Mouse (Mus musculus) heart, embryonic 13.5 days (tissue): ENCODE measurements at regions not wholly inside any gene's neighbourhood (a gene's known extent, or its start where the extent isn't known, plus 50 kb on each side); places are given as distances from the start of the nearest gene placed in this dataset.
"Not testable (repeated sequence)": the region's sequence is repeated elsewhere in the genome, so short reads cannot be mapped to it uniquely, and the experiment has no call there.

Source experiments
- ATAC-seq: fragments of 200-750 bp; cut with Nextera tagmentation; 2 replicates; pipeline ENCODE4 v1.8.0; 2017; ENCODE audit warnings: moderate TSS enrichment; ENCODE audit not compliant: insufficient number of reproducible peaks, low FRiP score, low TSS enrichment; ENCODE audit errors: extremely low read depth
- H3K27ac ChIP-seq: fragments of 300-500 bp; sonication (generic); replicated peaks from 2 replicates; pipeline ENCODE4 v1.5.1; 2015; ENCODE audit warnings: moderate library complexity, mild to moderate bottlenecking, inconsistent platforms
- H3K27me3 ChIP-seq: fragments of 300-500 bp; sonication (generic); replicated peaks from 2 replicates; pipeline ENCODE4 v1.6.1; 2015; ENCODE audit warnings: mild to moderate bottlenecking, inconsistent platforms
- H3K36me3 ChIP-seq: fragments of 300-500 bp; sonication (generic); 2 replicates; pipeline ENCODE4 v1.6.1; 2015; ENCODE audit warnings: mild to moderate bottlenecking, inconsistent platforms
- H3K4me1 ChIP-seq: fragments of 300-500 bp; sonication (generic); 2 replicates; pipeline ENCODE4 v1.6.1; 2015; ENCODE audit warnings: inconsistent platforms
- H3K4me2 ChIP-seq: fragments of 300-500 bp; sonication (generic); 2 replicates; pipeline ENCODE4 v1.6.1; 2015; ENCODE audit warnings: inconsistent platforms, mild to moderate bottlenecking, moderate library complexity
- H3K4me3 ChIP-seq: fragments of 300-500 bp; sonication (generic); 2 replicates; pipeline ENCODE4 v1.5.1; 2015; ENCODE audit warnings: moderate library complexity, mild to moderate bottlenecking, inconsistent platforms
- H3K9ac ChIP-seq: fragments of 300-500 bp; sonication (generic); 2 replicates; pipeline ENCODE4 v1.6.1; 2015; ENCODE audit warnings: inconsistent platforms, mild to moderate bottlenecking, moderate library complexity
- H3K9me3 ChIP-seq: fragments of 300-500 bp; sonication (generic); 2 replicates; pipeline ENCODE4 v1.6.1; 2016; ENCODE audit warnings: inconsistent platforms
- WGBS: fragments of 180-500 bp; shearing (Covaris S2); methylation state at CpG from one replicate; pipeline ENCODE4 v1.1.7; 2015; ENCODE audit warnings: mixed read lengths; 5-methylcytosine and 5-hydroxymethylcytosine counted together

GRCm38 (mm10) chr17:16705890-16706289, 358.0 kb upstream of the Zfp960 start:
- Histone ChIP-seq H3K4me3 (no peak overlapping the region), H3K9me3 (no peaks in the 10 kb centered on the region), H3K9ac (no peak overlapping the region), H3K27ac (no peak overlapping the region), H3K4me2 (no peak overlapping the region), H3K36me3 (no peaks in the 10 kb centered on the region), H3K4me1 (no peaks in the 10 kb centered on the region), H3K27me3 (no peaks in the 10 kb centered on the region)
- ATAC-seq = no peak
- WGBS = 59% methylated on average over 1 of the region's 1 CpGs

GRCm38 (mm10) chr17:16726904-16727303, 337.0 kb upstream of the Zfp960 start:
- Histone ChIP-seq H3K9ac (no peak overlapping the region), H3K27me3 (no peaks in the 10 kb centered on the region), H3K4me3 (no peak overlapping the region), H3K4me1 (no peaks in the 10 kb centered on the region), H3K27ac (no peak overlapping the region), H3K9me3 (peaks cover 4% of the 10 kb centered on the region; the same call in 1 of the 2 replicates), H3K4me2 (no peak overlapping the region), H3K36me3 (no peaks in the 10 kb centered on the region)
- 69% methylated on average over 2 of the region's 2 CpGs for WGBS
- no peak for ATAC-seq

GRCm38 (mm10) chr17:16753090-16753489, 310.8 kb upstream of the Zfp960 start:
- WGBS = 67% methylated on average over 4 of the region's 4 CpGs
- H3K36me3 ChIP-seq = no peaks in the 10 kb centered on the region

GRCm38 (mm10) chr17:16770587-16770986, 293.3 kb upstream of the Zfp960 start:
- not testable (repeated sequence) for H3K27ac ChIP-seq, H3K4me1 ChIP-seq, H3K9me3 ChIP-seq, H3K4me3 ChIP-seq, H3K27me3 ChIP-seq, H3K4me2 ChIP-seq, H3K36me3 ChIP-seq, H3K9ac ChIP-seq, ATAC-seq
- WGBS = 70% methylated on average over 7 of the region's 7 CpGs

More at GRCm38 (mm10) chr17:16753090-16753489, 310.8 kb upstream of the Zfp960 start:
- H3K4me2 ChIP-seq = no peak overlapping the region
- H3K27me3 ChIP-seq = no peaks in the 10 kb centered on the region
- no peak overlapping the region for H3K4me3 ChIP-seq
- H3K9me3 ChIP-seq = 0 out of 2 replicates have a peak, but pooled peaks cover 4% of the 10 kb centered on the region
- no peak overlapping the region for H3K9ac ChIP-seq
- no peaks in the 10 kb centered on the region for H3K4me1 ChIP-seq
- no peak for ATAC-seq
- no peak overlapping the region for H3K27ac ChIP-seq

- WGBS = 71% methylated on average over 5 of the region's 5 CpGs
- Histone ChIP-seq H3K27ac (no peak overlapping the region), H3K27me3 (no peaks in the 10 kb centered on the region), H3K9me3 (no peaks in the 10 kb centered on the region), H3K4me3 (no peak overlapping the region), H3K36me3 (no peaks in the 10 kb centered on the region), H3K9ac (no peak overlapping the region), H3K4me2 (no peak overlapping the region), H3K4me1 (no peaks in the 10 kb centered on the region)
- no peak for ATAC-seq
Observed at GRCm38 (mm10) chr17:16798316-16798715, 265.6 kb upstream of the Zfp960 start.

GRCm38 (mm10) chr17:16804986-16805385, 258.9 kb upstream of the Zfp960 start:
- 4% methylated on average over 3 of the region's 3 CpGs for WGBS
- Histone ChIP-seq H3K9me3 (no peaks in the 10 kb centered on the region), H3K4me1 (no peaks in the 10 kb centered on the region), H3K27me3 (no peaks in the 10 kb centered on the region), H3K9ac (no peak overlapping the region), H3K27ac (no peak overlapping the region), H3K4me2 (no peak overlapping the region), H3K36me3 (no peaks in the 10 kb centered on the region), H3K4me3 (no peak overlapping the region)
- no peak for ATAC-seq

GRCm38 (mm10) chr17:16818421-16818820, 245.5 kb upstream of the Zfp960 start:
- Histone ChIP-seq H3K4me1 (no peaks in the 10 kb centered on the region), H3K9me3 (no peaks in the 10 kb centered on the region), H3K9ac (no peak overlapping the region), H3K27ac (no peak overlapping the region), H3K36me3 (no peaks in the 10 kb centered on the region), H3K27me3 (no peaks in the 10 kb centered on the region), H3K4me3 (no peak overlapping the region), H3K4me2 (no peak overlapping the region)
- WGBS = 30% methylated on average over 3 of the region's 3 CpGs
- no peak for ATAC-seq

GRCm38 (mm10) chr17:16821716-16822115, 242.2 kb upstream of the Zfp960 start:
- no peak overlapping the region for H3K4me3 ChIP-seq
- no peak overlapping the region for H3K4me2 ChIP-seq
- H3K9me3 ChIP-seq = no peaks in the 10 kb centered on the region
- H3K27ac ChIP-seq = no peak overlapping the region
- H3K27me3 ChIP-seq = no peaks in the 10 kb centered on the region
- H3K4me1 ChIP-seq = no peaks in the 10 kb centered on the region
- no peaks in the 10 kb centered on the region for H3K36me3 ChIP-seq
- no peak overlapping the region for H3K9ac ChIP-seq
- 62% methylated on average over 3 of the region's 3 CpGs for WGBS
- no peak for ATAC-seq

GRCm38 (mm10) chr17:16839152-16839551, 224.8 kb upstream of the Zfp960 start:
- no peak overlapping the region for H3K4me3 ChIP-seq
- no peaks in the 10 kb centered on the region for H3K27me3 ChIP-seq
- no peaks in the 10 kb centered on the region for H3K9me3 ChIP-seq
- H3K27ac ChIP-seq = no peak overlapping the region
- 89% methylated on average over 4 of the region's 4 CpGs for WGBS
- no peak for ATAC-seq
- H3K36me3 ChIP-seq = no peaks in the 10 kb centered on the region
- H3K4me1 ChIP-seq = no peaks in the 10 kb centered on the region
- H3K9ac ChIP-seq = no peak overlapping the region
- no peak overlapping the region for H3K4me2 ChIP-seq

GRCm38 (mm10) chr17:16860771-16861170, 203.1 kb upstream of the Zfp960 start:
- Histone ChIP-seq H3K4me1 (no peaks in the 10 kb centered on the region), H3K36me3 (no peaks in the 10 kb centered on the region), H3K27me3 (no peaks in the 10 kb centered on the region), H3K9ac (no peak overlapping the region), H3K27ac (no peak overlapping the region), H3K4me3 (no peak overlapping the region), H3K4me2 (no peak overlapping the region), H3K9me3 (no peaks in the 10 kb centered on the region)
- ATAC-seq = no peak
- WGBS = 60% methylated on average over 1 of the region's 1 CpGs

- H3K9me3 ChIP-seq = peaks cover 9% of the 10 kb centered on the region; the same call in 1 of the 2 replicates
- no peak for ATAC-seq
- no peak overlapping the region for H3K4me3 ChIP-seq
- H3K27ac ChIP-seq = no peak overlapping the region
- no peak overlapping the region for H3K9ac ChIP-seq
- H3K4me2 ChIP-seq = no peak overlapping the region
- no peaks in the 10 kb centered on the region for H3K36me3 ChIP-seq
- no peaks in the 10 kb centered on the region for H3K27me3 ChIP-seq
- no peaks in the 10 kb centered on the region for H3K4me1 ChIP-seq
- 58% methylated on average over 2 of the region's 2 CpGs for WGBS
Observed at GRCm38 (mm10) chr17:16900791-16901190, 163.1 kb upstream of the Zfp960 start.

- Histone ChIP-seq H3K36me3 (no peaks in the 10 kb centered on the region), H3K9ac (no peak overlapping the region), H3K9me3 (no peaks in the 10 kb centered on the region), H3K27ac (no peak overlapping the region), H3K4me3 (no peak overlapping the region), H3K4me1 (no peaks in the 10 kb centered on the region), H3K27me3 (no peaks in the 10 kb centered on the region), H3K4me2 (no peak overlapping the region)
- WGBS = 79% methylated on average over 2 of the region's 2 CpGs
- no peak for ATAC-seq
Observed at GRCm38 (mm10) chr17:16918191-16918590, 145.7 kb upstream of the Zfp960 start.
